ENCODE assay signal across 19 mouse cellular contexts in genomic region chr19:21119477-21119876, GRCm38 (mm10).
DNase-seq lines count a peak whose midpoint lies in the region; ATAC-seq lines count a peak whose summit lies in the region.
"Had no signal": no experiment of that assay in that cellular context is flagged by ENCODE, and none has a peak within 500 bp of the region (broad histone marks: within the 10 kb centered on the region; RNA-seq: fewer than 3 reads in every experiment).

No protein-coding gene starts in this region.

- H3K9ac ChIP-seq in embryonic facial prominence, embryonic 14.5 days (ENCODE audit: low read depth, low read length), result no peak overlapping the region
- H3K9ac ChIP-seq in intestine, embryonic 16.5 days (ENCODE audit: low read depth, low read length), result no peak overlapping the region
- H3K9ac ChIP-seq: liver, embryonic 12.5 days; lung, embryonic 15.5 days had no signal

- peak; percentile 30 for DNase-seq in embryonic facial prominence, embryonic 14.5 days (ENCODE audit: low spot score)
- no peak for DNase-seq in embryonic facial prominence, embryonic 10.5 days (ENCODE audit: low spot score)
- peak; percentile 32 for DNase-seq in layer of hippocampus, adult 9-11 months
- no peak for DNase-seq in layer of hippocampus, adult 11-12 months (ENCODE audit: low spot score)
- DNase-seq in MEL-GATA-1-ER (ENCODE audit: extremely low read depth, low read depth), result peak; percentile 53
- DNase-seq in kidney, postnatal 36 days, result no peak
- no peak for DNase-seq in cerebellum, adult 9-11 months
- DNase-seq: adrenal gland, postnatal 25 days; cerebellum, adult 2 months; heart, adult 18-20 months; heart, postnatal 4 days; kidney, adult 9 months; left cerebral cortex, postnatal 4 days had no signal

- no peaks in the 10 kb centered on the region for H3K4me1 ChIP-seq in embryonic facial prominence, embryonic 14.5 days (ENCODE audit: control insufficient read depth, insufficient read depth, low read length)
- H3K4me1 ChIP-seq in embryonic facial prominence, embryonic 10.5 days, result no peaks in the 10 kb centered on the region
- no peaks in the 10 kb centered on the region for H3K4me1 ChIP-seq in intestine, embryonic 16.5 days (ENCODE audit: control insufficient read depth, insufficient read depth, low read length)
- H3K4me1 ChIP-seq: liver, embryonic 12.5 days; lung, embryonic 15.5 days had no signal

- no peak for ATAC-seq in embryonic facial prominence, embryonic 14.5 days (ENCODE audit: low read depth)
- peak; percentile 63; the same call in 1 of the 2 replicates for ATAC-seq in intestine, embryonic 16.5 days
- ATAC-seq: hindbrain, postnatal 0 days; liver, embryonic 12.5 days had no signal

- H3K9me3 ChIP-seq in embryonic facial prominence, embryonic 14.5 days (ENCODE audit: control insufficient read depth, low read length), result no peaks in the 10 kb centered on the region
- no peaks in the 10 kb centered on the region for H3K9me3 ChIP-seq in embryonic facial prominence, embryonic 10.5 days
- H3K9me3 ChIP-seq in intestine, embryonic 16.5 days (ENCODE audit: control insufficient read depth, low read length), result no peaks in the 10 kb centered on the region
- H3K9me3 ChIP-seq: liver, embryonic 12.5 days; lung, embryonic 15.5 days had no signal

- no peaks in the 10 kb centered on the region for H3K36me3 ChIP-seq in embryonic facial prominence, embryonic 14.5 days (ENCODE audit: control insufficient read depth, insufficient read depth, low read length)
- H3K36me3 ChIP-seq in embryonic facial prominence, embryonic 10.5 days (replicated peaks), result no peaks in the 10 kb centered on the region
- H3K36me3 ChIP-seq in intestine, embryonic 16.5 days (ENCODE audit: control insufficient read depth, insufficient read depth, low read length), result no peaks in the 10 kb centered on the region
- H3K36me3 ChIP-seq: liver, embryonic 12.5 days; lung, embryonic 15.5 days had no signal

- H3K4me2 ChIP-seq in embryonic facial prominence, embryonic 14.5 days (ENCODE audit: low read depth, low read length), result no peak overlapping the region
- H3K4me2 ChIP-seq in intestine, embryonic 16.5 days (ENCODE audit: low read depth, low read length), result no peak overlapping the region
- H3K4me2 ChIP-seq: liver, embryonic 12.5 days; lung, embryonic 15.5 days; midbrain, embryonic 11.5 days had no signal

- 72% methylated on average over 6 of the region's 6 CpGs for WGBS in embryonic facial prominence, embryonic 14.5 days
- 89% methylated on average over 6 of the region's 6 CpGs for WGBS in embryonic facial prominence, embryonic 10.5 days
- WGBS in intestine, embryonic 16.5 days, result 67% methylated on average over 6 of the region's 6 CpGs

- no peak overlapping the region for H3K4me3 ChIP-seq in embryonic facial prominence, embryonic 14.5 days (ENCODE audit: low read depth, low read length)
- H3K4me3 ChIP-seq in embryonic facial prominence, embryonic 10.5 days, result no peak overlapping the region
- no peak overlapping the region for H3K4me3 ChIP-seq in intestine, embryonic 16.5 days (ENCODE audit: low read length)
- H3K4me3 ChIP-seq: liver, embryonic 12.5 days; lung, embryonic 15.5 days had no signal

- no peaks in the 10 kb centered on the region for H3K27me3 ChIP-seq in embryonic facial prominence, embryonic 14.5 days (replicated peaks; ENCODE audit: control insufficient read depth, insufficient read depth, low read length)
- H3K27me3 ChIP-seq in embryonic facial prominence, embryonic 10.5 days (replicated peaks; ENCODE audit: low read depth, poor library complexity, severe bottlenecking), result no peaks in the 10 kb centered on the region
- H3K27me3 ChIP-seq in intestine, embryonic 16.5 days (replicated peaks; ENCODE audit: control insufficient read depth, insufficient read depth, low read length), result no peaks in the 10 kb centered on the region
- H3K27me3 ChIP-seq: liver, embryonic 12.5 days; lung, embryonic 15.5 days had no signal

- H3K27ac ChIP-seq in embryonic facial prominence, embryonic 14.5 days (replicated peaks; ENCODE audit: low read depth, low read length), result no peak overlapping the region
- H3K27ac ChIP-seq in embryonic facial prominence, embryonic 10.5 days (replicated peaks), result no peak overlapping the region
- H3K27ac ChIP-seq in intestine, embryonic 16.5 days (ENCODE audit: low read length), result no peak overlapping the region
- H3K27ac ChIP-seq: hindbrain, postnatal 0 days; liver, embryonic 12.5 days; lung, embryonic 15.5 days; macrophage had no signal

Comparison
In these comparisons a context has a peak if more than half of its experiments do, and no peak if none do; other contexts are left out.
1. DNase-seq: peak in embryonic facial prominence, embryonic 14.5 days (single experiment), layer of hippocampus, adult 9-11 months (single experiment) and MEL-GATA-1-ER (single experiment); none in embryonic facial prominence, embryonic 10.5 days (single experiment), layer of hippocampus, adult 11-12 months (single experiment), kidney, postnatal 36 days (0 of 2) and cerebellum, adult 9-11 months (single experiment).